In genomic region chr11:70220323-70220722, GRCm38 (mm10) we compare ENCODE assay signal across 8 mouse cellular contexts. TPM values are rescaled to one million over a fixed set of nuclear protein-coding genes. Genes with fewer than 3 reads are reported as not detected.
DNase-seq lines count a peak whose midpoint lies in the region; ATAC-seq and TF ChIP-seq lines count a peak whose summit lies in the region.

No protein-coding gene starts in this region.

- no peaks in the 10 kb centered on the region for H3K36me3 ChIP-seq in heart, embryonic 12.5 days
- H3K36me3 ChIP-seq in ES-Bruce4 (ENCODE audit: control insufficient read depth, insufficient read depth, low read length, poor library complexity, severe bottlenecking) = 0 out of 2 replicates have a peak, but pooled peaks cover 3% of the 10 kb centered on the region
- H3K36me3 ChIP-seq in embryonic facial prominence, embryonic 14.5 days (ENCODE audit: control insufficient read depth, insufficient read depth, low read length) = peaks cover 3% of the 10 kb centered on the region; the same call in 1 of the 2 replicates
- peaks cover 6% of the 10 kb centered on the region for H3K36me3 ChIP-seq in limb, embryonic 14.5 days (ENCODE audit: control insufficient read depth, insufficient read depth, low read length)
- no peaks in the 10 kb centered on the region for H3K36me3 ChIP-seq in stomach, embryonic 16.5 days (ENCODE audit: control insufficient read depth, insufficient read depth, low read length)

- H3K9ac ChIP-seq in heart, embryonic 12.5 days = peak overlapping the region; percentile 79
- peak overlapping the region; percentile 56 for H3K9ac ChIP-seq in ES-Bruce4 (ENCODE audit: low read depth, poor library complexity, severe bottlenecking)
- H3K9ac ChIP-seq in embryonic facial prominence, embryonic 14.5 days (ENCODE audit: low read depth, low read length) = peak overlapping the region; percentile 70
- peak overlapping the region; percentile 63 for H3K9ac ChIP-seq in limb, embryonic 14.5 days (ENCODE audit: low read depth, low read length, severe bottlenecking)
- H3K9ac ChIP-seq in stomach, embryonic 16.5 days (ENCODE audit: low read length) = peak overlapping the region; percentile 85

- no peak for ATAC-seq in heart, embryonic 12.5 days (ENCODE audit: insufficient number of reproducible peaks, low FRiP score)
- no peak for ATAC-seq in embryonic facial prominence, embryonic 14.5 days (ENCODE audit: low read depth)
- ATAC-seq in limb, embryonic 14.5 days (ENCODE audit: low FRiP score, low read depth) = no peak
- no peak for ATAC-seq in stomach, embryonic 16.5 days (ENCODE audit: insufficient read depth, low FRiP score)

- no peaks in the 10 kb centered on the region for H3K9me3 ChIP-seq in heart, embryonic 12.5 days (replicated peaks)
- no peaks in the 10 kb centered on the region for H3K9me3 ChIP-seq in ES-Bruce4 (replicated peaks; ENCODE audit: control insufficient read depth, insufficient read depth, low read length, poor library complexity, severe bottlenecking)
- H3K9me3 ChIP-seq in embryonic facial prominence, embryonic 14.5 days (ENCODE audit: control insufficient read depth, low read length) = no peaks in the 10 kb centered on the region
- H3K9me3 ChIP-seq in limb, embryonic 14.5 days (ENCODE audit: control insufficient read depth, low read length) = no peaks in the 10 kb centered on the region
- no peaks in the 10 kb centered on the region for H3K9me3 ChIP-seq in stomach, embryonic 16.5 days (replicated peaks; ENCODE audit: control insufficient read depth, low read length)

- no peak for TF ChIP-seq POLR2A in ES-Bruce4 (IDR thresholded peaks at IDR 0.05; ENCODE audit: insufficient read depth, low read length)
- TF ChIP-seq POLR2A in limb, embryonic 14.5 days (IDR thresholded peaks at IDR 0.05; ENCODE audit: borderline replicate concordance, extremely low read depth, insufficient read depth, insufficient read length) = no peak

- peak overlapping the region; percentile 94 for H3K27ac ChIP-seq in heart, embryonic 12.5 days (ENCODE audit: poor library complexity, severe bottlenecking)
- H3K27ac ChIP-seq in ES-Bruce4 (ENCODE audit: insufficient read depth, low read length) = peak overlapping the region; percentile 65
- H3K27ac ChIP-seq in embryonic facial prominence, embryonic 14.5 days (replicated peaks; ENCODE audit: low read depth, low read length) = peak overlapping the region; percentile 41
- peak overlapping the region; percentile 44 for H3K27ac ChIP-seq in limb, embryonic 14.5 days (replicated peaks; ENCODE audit: low read depth, low read length)
- H3K27ac ChIP-seq in stomach, embryonic 16.5 days (ENCODE audit: low read length) = peak overlapping the region; percentile 89

- WGBS in heart, embryonic 12.5 days = under 1% methylated on average over 24 of the region's 24 CpGs
- 2% methylated on average over 22 of the region's 24 CpGs for WGBS in embryonic facial prominence, embryonic 14.5 days
- under 1% methylated on average over 22 of the region's 24 CpGs for WGBS in limb, embryonic 14.5 days
- 2% methylated on average over 24 of the region's 24 CpGs for WGBS in stomach, embryonic 16.5 days

- no peak for DNase-seq in heart, postnatal 4 days
- no peak for DNase-seq in embryonic facial prominence, embryonic 14.5 days (ENCODE audit: low spot score)
- DNase-seq in limb, embryonic 14.5 days (ENCODE audit: low spot score) = no peak
- no peak for DNase-seq in adipocyte (ENCODE audit: low spot score)
- no peak for DNase-seq in layer of hippocampus, adult 11-12 months (ENCODE audit: low spot score)

- H3K4me1 ChIP-seq in heart, embryonic 12.5 days (replicated peaks) = peaks cover 40% of the 10 kb centered on the region
- H3K4me1 ChIP-seq in ES-Bruce4 (ENCODE audit: control insufficient read depth, insufficient read depth, low read length) = peaks cover 2% of the 10 kb centered on the region
- H3K4me1 ChIP-seq in embryonic facial prominence, embryonic 14.5 days (ENCODE audit: control insufficient read depth, insufficient read depth, low read length) = peaks cover under 1% of the 10 kb centered on the region; the same call in 1 of the 2 replicates
- H3K4me1 ChIP-seq in limb, embryonic 14.5 days (ENCODE audit: control insufficient read depth, insufficient read depth, low read length) = peaks cover 22% of the 10 kb centered on the region
- peaks cover 13% of the 10 kb centered on the region for H3K4me1 ChIP-seq in stomach, embryonic 16.5 days (ENCODE audit: control insufficient read depth, insufficient read depth, low read length)

- no peak for TF ChIP-seq CTCF in ES-Bruce4 (IDR thresholded peaks at IDR 0.05; ENCODE audit: low read depth, low read length)

- H3K27me3 ChIP-seq in heart, embryonic 12.5 days (replicated peaks) = peaks cover 43% of the 10 kb centered on the region
- no peaks in the 10 kb centered on the region for H3K27me3 ChIP-seq in ES-Bruce4 (ENCODE audit: control insufficient read depth, insufficient read depth, low read length, poor library complexity, severe bottlenecking)
- peaks cover 39% of the 10 kb centered on the region for H3K27me3 ChIP-seq in embryonic facial prominence, embryonic 14.5 days (replicated peaks; ENCODE audit: control insufficient read depth, insufficient read depth, low read length)
- peaks cover 22% of the 10 kb centered on the region for H3K27me3 ChIP-seq in limb, embryonic 14.5 days (ENCODE audit: control insufficient read depth, insufficient read depth, low read length)
- peaks cover 13% of the 10 kb centered on the region for H3K27me3 ChIP-seq in stomach, embryonic 16.5 days (ENCODE audit: control insufficient read depth, insufficient read depth, low read length)

- H3K4me3 ChIP-seq in heart, embryonic 12.5 days = peak overlapping the region; percentile 53
- peak overlapping the region; percentile 59 for H3K4me3 ChIP-seq in ES-Bruce4 (ENCODE audit: low read depth, low read length)
- H3K4me3 ChIP-seq in embryonic facial prominence, embryonic 14.5 days (ENCODE audit: low read depth, low read length) = peak overlapping the region; percentile 53
- peak overlapping the region; percentile 47 for H3K4me3 ChIP-seq in limb, embryonic 14.5 days (replicated peaks; ENCODE audit: low read length)
- H3K4me3 ChIP-seq in stomach, embryonic 16.5 days (replicated peaks; ENCODE audit: low read length) = peak overlapping the region; percentile 61

- TF ChIP-seq EP300 in ES-Bruce4 (IDR thresholded peaks at IDR 0.05; ENCODE audit: insufficient read depth, low read depth, low read length) = no peak

- peak overlapping the region; percentile 92 for H3K4me2 ChIP-seq in heart, embryonic 12.5 days
- peak overlapping the region; percentile 94 for H3K4me2 ChIP-seq in embryonic facial prominence, embryonic 14.5 days (ENCODE audit: low read depth, low read length)
- peak overlapping the region; percentile 74 for H3K4me2 ChIP-seq in limb, embryonic 14.5 days (replicated peaks; ENCODE audit: low read depth, low read length, severe bottlenecking)
- H3K4me2 ChIP-seq in stomach, embryonic 16.5 days (ENCODE audit: low read depth, low read length) = peak overlapping the region; percentile 99

RNA-seq across cellular contexts. Expression of gene Slc16a13, which starts 0.5 kb away (rescaled TPM):
- polyA plus RNA-seq in heart, embryonic 12.5 days (2016; fragmentation: Nextera tagmentation; extraction: Ambion mirVana) = 7.7 and 9.1 TPM in 2 replicates
- 1 to 10 TPM; 6.3 to 6.5 TPM for total RNA-seq in heart, postnatal 4 days (2021)
- 8.9 and 11.2 TPM in 2 replicates for polyA plus RNA-seq in ES-Bruce4 (2011; ENCODE audit: insufficient read depth, insufficient read length, low read depth, missing spikeins)
- polyA plus RNA-seq in embryonic facial prominence, embryonic 14.5 days (2014; fragmentation: Nextera tagmentation; extraction: Ambion mirVana) = 4.2 and 5.8 TPM in 2 replicates
- 9.3 and 11.1 TPM in 2 replicates for polyA plus RNA-seq in limb, embryonic 14.5 days (2012; rRNA removed)
- 9.2 and 9.6 TPM in 2 replicates for polyA plus RNA-seq in limb, embryonic 14.5 days (2014; fragmentation: Nextera tagmentation; extraction: Ambion mirVana)
- polyA plus RNA-seq in stomach, embryonic 16.5 days (2015; fragmentation: Nextera tagmentation; extraction: Ambion mirVana) = 9.4 and 10.5 TPM in 2 replicates

RNA-seq across cellular contexts. Expression of gene Slc16a11, which starts 7.8 kb away (rescaled TPM):
- polyA plus RNA-seq in heart, embryonic 12.5 days (2016; fragmentation: Nextera tagmentation; extraction: Ambion mirVana) = 0.41 and 1.1 TPM in 2 replicates
- total RNA-seq in heart, postnatal 4 days (2021) = under 1 TPM in 1 of 2 experiments, not detected in 1; 0.43 TPM
- polyA plus RNA-seq in ES-Bruce4 (2011; ENCODE audit: insufficient read depth, insufficient read length, low read depth, missing spikeins) = 2.0 and 3.5 TPM in 2 replicates
- polyA plus RNA-seq in embryonic facial prominence, embryonic 14.5 days (2014; fragmentation: Nextera tagmentation; extraction: Ambion mirVana) = 2.9 and 3.0 TPM in 2 replicates
- polyA plus RNA-seq in limb, embryonic 14.5 days (2012; rRNA removed) = 0.79 and 1.3 TPM in 2 replicates
- 0.21 and 0.47 TPM in 2 replicates for polyA plus RNA-seq in limb, embryonic 14.5 days (2014; fragmentation: Nextera tagmentation; extraction: Ambion mirVana)
- 1.5 and 1.9 TPM in 2 replicates for polyA plus RNA-seq in stomach, embryonic 16.5 days (2015; fragmentation: Nextera tagmentation; extraction: Ambion mirVana)

RNA-seq across cellular contexts. Expression of gene Bcl6b, which starts 9.3 kb away (rescaled TPM):
- polyA plus RNA-seq in heart, embryonic 12.5 days (2016; fragmentation: Nextera tagmentation; extraction: Ambion mirVana) = 17.6 and 19.6 TPM in 2 replicates
- total RNA-seq in heart, postnatal 4 days (2021) = 10 to 100 TPM; 47.0 to 53.6 TPM
- polyA plus RNA-seq in ES-Bruce4 (2011; ENCODE audit: insufficient read depth, insufficient read length, low read depth, missing spikeins) = 4.1 TPM in 2 replicates
- polyA plus RNA-seq in embryonic facial prominence, embryonic 14.5 days (2014; fragmentation: Nextera tagmentation; extraction: Ambion mirVana) = 11.6 and 13.0 TPM in 2 replicates
- 11.2 and 12.2 TPM in 2 replicates for polyA plus RNA-seq in limb, embryonic 14.5 days (2012; rRNA removed)
- 11.7 and 12.2 TPM in 2 replicates for polyA plus RNA-seq in limb, embryonic 14.5 days (2014; fragmentation: Nextera tagmentation; extraction: Ambion mirVana)
- polyA plus RNA-seq in stomach, embryonic 16.5 days (2015; fragmentation: Nextera tagmentation; extraction: Ambion mirVana) = 12.1 and 13.9 TPM in 2 replicates

RNA-seq across cellular contexts. Expression of gene 0610010K14Rik, which starts 17.4 kb away (rescaled TPM):
- 125 and 126 TPM in 2 replicates for polyA plus RNA-seq in heart, embryonic 12.5 days (2016; fragmentation: Nextera tagmentation; extraction: Ambion mirVana)
- 10 to 100 TPM; 72.3 to 79.4 TPM for total RNA-seq in heart, postnatal 4 days (2021)
- 108 and 126 TPM in 2 replicates for polyA plus RNA-seq in ES-Bruce4 (2011; ENCODE audit: insufficient read depth, insufficient read length, low read depth, missing spikeins)
- polyA plus RNA-seq in embryonic facial prominence, embryonic 14.5 days (2014; fragmentation: Nextera tagmentation; extraction: Ambion mirVana) = 149 and 172 TPM in 2 replicates
- polyA plus RNA-seq in limb, embryonic 14.5 days (2012; rRNA removed) = 167 and 171 TPM in 2 replicates
- polyA plus RNA-seq in limb, embryonic 14.5 days (2014; fragmentation: Nextera tagmentation; extraction: Ambion mirVana) = 178 and 193 TPM in 2 replicates
- 119 and 132 TPM in 2 replicates for polyA plus RNA-seq in stomach, embryonic 16.5 days (2015; fragmentation: Nextera tagmentation; extraction: Ambion mirVana)

RNA-seq across cellular contexts. Expression of gene Gm21988, which starts 19.3 kb away (rescaled TPM):
- polyA plus RNA-seq in heart, embryonic 12.5 days (2016; fragmentation: Nextera tagmentation; extraction: Ambion mirVana) = 9.0 and 9.5 TPM in 2 replicates
- total RNA-seq in heart, postnatal 4 days (2021) = 1 to 10 TPM; 2.4 to 2.6 TPM
- polyA plus RNA-seq in ES-Bruce4 (2011; ENCODE audit: insufficient read depth, insufficient read length, low read depth, missing spikeins) = 0.55 and 0.65 TPM in 2 replicates
- 9.9 and 12.2 TPM in 2 replicates for polyA plus RNA-seq in embryonic facial prominence, embryonic 14.5 days (2014; fragmentation: Nextera tagmentation; extraction: Ambion mirVana)
- polyA plus RNA-seq in limb, embryonic 14.5 days (2012; rRNA removed) = 15.1 and 15.7 TPM in 2 replicates
- polyA plus RNA-seq in limb, embryonic 14.5 days (2014; fragmentation: Nextera tagmentation; extraction: Ambion mirVana) = 12.9 and 13.1 TPM in 2 replicates
- 9.6 and 10.2 TPM in 2 replicates for polyA plus RNA-seq in stomach, embryonic 16.5 days (2015; fragmentation: Nextera tagmentation; extraction: Ambion mirVana)

Comparison
In these comparisons a context has a peak if more than half of its experiments do, and no peak if none do; other contexts are left out.
1. H3K27ac ChIP-seq: peak in every context shown above with its lines; median percentile 94 in heart, embryonic 12.5 days; 89 in stomach, embryonic 16.5 days; 65 in ES-Bruce4; 44 in limb, embryonic 14.5 days; 41 in embryonic facial prominence, embryonic 14.5 days.